Mouse (Mus musculus) left cerebral cortex, postnatal 25 days (tissue): ENCODE measurements around the gene Ikbke. TPM values are rescaled to one million over a fixed set of nuclear protein-coding genes. Genes with fewer than 3 reads are reported as not detected.
"Not testable (repeated sequence)": the region's sequence is repeated elsewhere in the genome, so short reads cannot be mapped to it uniquely, and the experiment has no call there.

Source experiments
- DNase-seq, 2 experiments: peaks; one replicate each; pipeline ENCODE4 v3.0.0; 2022; ENCODE audit warnings: low spot score in 2 of 2, mixed read lengths in 1 of 2
- intact Hi-C: fragments of 180-260 bp; cut with DNase I; formaldehyde crosslinking; loops from one replicate; pipeline ENCODE4 v1.15.1; 2025
- total RNA-seq, 2 experiments: library from RNA; stranded (reverse); gene quantifications; 2 replicates each; pipeline ENCODE4 v1.2.3; 2021

Gene Ikbke
- 1 to 10 TPM; 1.4 to 1.7 TPM for total RNA-seq

- DNase-seq: no peak
- intact Hi-C loops: no loop called here
Measured at GRCm38 (mm10) chr1:131279456-131279776, at the start of gene Ikbke. TSS of gene Ikbke (minus strand) at chr1:131279606.

DNA sequence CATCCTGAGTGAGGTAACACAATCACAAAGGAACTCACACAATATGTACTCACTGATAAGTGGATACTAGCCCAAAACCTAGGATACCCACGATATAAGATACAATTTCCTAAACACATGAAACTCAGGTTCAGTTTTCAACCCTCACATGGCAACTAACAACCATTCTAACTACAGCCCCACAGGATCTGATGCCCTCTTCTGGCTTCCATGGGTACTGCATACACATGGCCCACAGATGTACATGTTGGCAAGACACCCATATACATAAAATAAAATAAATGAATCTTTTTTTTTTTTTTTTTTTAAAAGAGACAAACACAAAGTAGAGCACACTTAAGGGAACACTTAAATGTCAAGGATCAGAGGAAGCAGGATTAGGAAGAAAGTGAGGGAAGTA is 49.7 kb upstream of the Ikbke start:
- DNase-seq, intact Hi-C loops: not testable (repeated sequence)

DNA sequence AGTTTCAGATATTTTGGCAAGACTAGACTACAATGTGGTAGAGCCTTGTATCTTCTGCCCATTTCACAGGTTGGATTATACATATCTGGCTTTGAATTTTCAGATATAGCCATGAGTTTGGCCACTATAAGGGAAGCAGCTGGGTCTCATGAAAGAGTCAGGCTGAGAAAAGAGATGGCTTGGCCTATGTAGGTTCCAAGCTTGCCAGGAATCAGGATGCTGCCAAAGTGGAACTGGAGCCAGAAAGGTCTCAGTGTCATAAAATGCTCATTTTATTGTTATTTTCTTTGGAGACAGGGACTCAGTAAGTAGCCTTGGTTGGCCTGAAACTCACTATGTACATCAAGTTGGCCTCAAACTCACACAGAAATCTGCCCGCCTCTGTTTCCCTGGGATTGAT is 47.8 kb upstream of the Ikbke start:
- no peak for DNase-seq
- intact Hi-C loops: no loop called here

- DNase-seq: no peak
Measured at GRCm38 (mm10) chr1:131324816-131325463, 45.5 kb upstream of the Ikbke start.

DNA sequence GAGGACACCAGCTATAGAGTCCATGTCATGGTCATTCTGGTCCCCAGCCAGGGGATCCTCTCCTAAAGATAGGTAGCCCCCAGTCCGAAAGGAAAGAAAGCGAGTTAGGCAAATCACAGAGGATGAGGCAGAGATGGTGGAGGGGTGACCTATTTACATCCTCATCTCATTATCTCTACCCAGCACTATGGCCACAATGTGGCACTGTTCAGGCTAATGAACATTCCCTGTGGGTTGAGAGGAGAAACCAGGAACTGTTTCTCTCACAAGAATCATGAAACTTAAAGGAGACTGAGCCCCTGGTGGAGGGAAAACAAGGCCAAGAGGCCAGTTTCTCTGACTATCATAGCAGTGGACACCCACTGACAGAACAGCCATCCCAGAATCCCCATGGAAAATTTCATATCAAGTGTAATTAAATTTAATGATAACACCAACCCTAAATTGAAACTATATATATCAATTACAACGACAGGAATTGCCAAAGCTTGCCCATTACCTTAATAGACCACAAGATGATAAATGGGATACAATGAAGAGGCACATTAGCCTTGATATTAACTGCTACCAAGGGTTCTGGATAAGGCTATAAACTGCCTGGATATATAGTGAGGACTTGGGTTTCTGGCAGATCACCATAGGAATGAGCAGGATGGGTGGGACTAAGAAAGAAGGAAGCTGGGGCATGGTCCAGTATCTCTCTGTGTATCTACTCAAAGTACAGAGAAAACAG is 40.4 kb upstream of the Ikbke start:
- intact Hi-C loops: no loop called here
- DNase-seq: no peak

More at GRCm38 (mm10) chr1:131324816-131325463, 45.5 kb upstream of the Ikbke start:
- intact Hi-C loops: no loop called here

GRCm38 (mm10) chr1:131318397-131318796 is 39.0 kb upstream of the Ikbke start:
- intact Hi-C loops: no loop called here

DNA sequence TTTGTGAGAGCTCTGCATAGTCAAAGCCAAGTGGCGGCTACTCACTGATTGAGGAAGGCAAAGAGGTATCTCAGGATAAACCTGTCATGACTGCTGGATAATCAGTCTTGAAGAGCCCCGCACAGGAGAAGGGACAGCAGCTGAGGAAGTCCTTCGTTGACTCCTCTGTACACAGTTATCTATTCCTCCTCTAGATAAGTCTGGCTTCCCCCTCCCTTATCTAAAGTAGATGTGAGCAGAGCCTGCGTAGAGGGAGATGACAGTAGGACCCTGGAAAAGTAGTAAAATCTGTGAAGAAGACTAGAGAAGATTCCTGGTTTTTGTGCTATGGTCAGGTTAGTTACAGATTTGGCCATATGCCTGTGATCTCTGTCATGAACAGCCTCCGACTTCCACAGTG is 38.2 kb upstream of the Ikbke start:
- intact Hi-C loops: no loop called here
- DNase-seq: no peak

More at GRCm38 (mm10) chr1:131318397-131318796, 39.0 kb upstream of the Ikbke start:
- DNase-seq: no peak

DNA sequence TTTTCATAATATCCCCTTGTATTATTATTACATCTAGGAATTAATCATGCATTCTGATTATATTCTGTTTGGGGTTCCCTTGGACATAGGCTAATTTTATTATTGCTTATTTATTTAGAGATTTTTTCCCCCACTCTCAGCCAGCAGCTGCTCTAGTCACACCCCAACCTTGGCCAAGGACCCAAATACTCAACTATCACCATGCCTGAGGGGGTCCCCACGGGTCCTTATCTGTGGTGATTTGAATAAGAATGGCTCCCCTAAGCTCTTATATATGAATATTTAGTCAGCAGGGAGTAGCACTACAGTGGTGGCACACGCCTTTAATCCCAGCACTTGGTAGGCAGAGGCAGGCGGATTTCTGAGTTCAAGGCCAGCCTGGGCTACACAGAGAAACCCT is 31.9 kb upstream of the Ikbke start:
- intact Hi-C loops: no loop called here
- DNase-seq: no peak

- no peak for DNase-seq
- intact Hi-C loops: no loop called here
Measured at GRCm38 (mm10) chr1:131310237-131310818, 30.9 kb upstream of the Ikbke start.

DNA sequence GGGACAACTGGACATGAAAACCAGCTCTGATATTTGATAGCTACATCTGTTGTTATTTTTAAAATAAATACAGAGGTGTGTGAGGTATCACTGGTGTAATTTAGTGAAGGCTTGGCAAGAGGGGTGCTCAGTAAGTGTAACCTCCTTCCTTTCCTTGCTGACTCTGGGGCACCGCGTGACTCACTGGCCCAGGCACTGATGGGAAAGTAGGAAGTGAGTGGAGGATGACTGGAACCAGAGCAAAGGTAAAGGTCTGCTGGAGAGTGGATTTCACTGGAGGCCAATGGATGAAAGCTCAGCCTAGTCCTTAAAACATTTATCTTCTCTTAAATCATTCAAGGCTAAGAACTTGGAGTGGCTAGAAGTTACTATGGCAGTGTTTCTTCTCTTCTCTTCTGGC is 21.3 kb upstream of the Ikbke start:
- no peak for DNase-seq
- intact Hi-C loops: no loop called here

- no peak for DNase-seq
- intact Hi-C loops: no loop called here
Measured at GRCm38 (mm10) chr1:131299788-131300187, 20.4 kb upstream of the Ikbke start.

DNA sequence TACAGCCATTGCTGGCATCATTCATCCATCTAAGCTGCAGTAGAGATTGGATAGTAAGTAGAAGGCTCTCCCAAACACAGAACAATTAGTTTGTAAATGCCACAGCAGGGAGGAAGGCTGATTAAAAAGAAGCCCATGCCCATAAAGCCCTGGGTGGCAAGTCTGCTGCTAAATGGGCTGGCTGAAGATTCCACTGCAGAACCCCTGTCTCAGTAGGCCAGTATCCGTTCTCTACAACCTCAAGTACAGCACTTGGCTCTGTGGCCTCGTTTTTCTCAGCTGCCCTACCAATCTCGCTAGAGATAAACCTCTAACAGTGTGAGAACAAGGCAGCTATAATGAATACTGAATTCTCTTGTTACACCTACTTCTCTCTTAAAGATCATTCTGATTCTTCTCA is 19.8 kb upstream of the Ikbke start:
- DNase-seq: no peak
- intact Hi-C loops: no loop called here

DNA sequence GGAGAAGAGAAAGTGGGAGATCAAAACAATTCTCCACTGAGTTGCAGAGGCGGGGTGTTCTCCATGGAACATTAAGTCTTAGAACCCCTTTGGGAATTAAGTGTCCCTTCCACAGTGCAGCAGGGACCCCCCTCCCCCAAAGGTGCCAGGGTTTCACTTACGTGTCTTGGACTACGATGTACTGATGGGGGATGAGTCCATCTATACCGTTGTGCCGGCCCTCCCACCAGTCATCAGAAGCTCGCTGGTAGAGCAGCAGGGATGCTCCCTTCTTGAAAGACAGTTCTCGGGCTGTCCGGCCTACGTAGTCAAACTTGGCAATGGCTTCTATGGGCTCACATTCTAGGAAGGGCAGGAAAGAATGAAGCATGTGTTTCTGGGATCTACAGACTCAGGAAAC is 18.8 kb upstream of the Ikbke start:
- intact Hi-C loops: no loop called here
- no peak for DNase-seq

DNA sequence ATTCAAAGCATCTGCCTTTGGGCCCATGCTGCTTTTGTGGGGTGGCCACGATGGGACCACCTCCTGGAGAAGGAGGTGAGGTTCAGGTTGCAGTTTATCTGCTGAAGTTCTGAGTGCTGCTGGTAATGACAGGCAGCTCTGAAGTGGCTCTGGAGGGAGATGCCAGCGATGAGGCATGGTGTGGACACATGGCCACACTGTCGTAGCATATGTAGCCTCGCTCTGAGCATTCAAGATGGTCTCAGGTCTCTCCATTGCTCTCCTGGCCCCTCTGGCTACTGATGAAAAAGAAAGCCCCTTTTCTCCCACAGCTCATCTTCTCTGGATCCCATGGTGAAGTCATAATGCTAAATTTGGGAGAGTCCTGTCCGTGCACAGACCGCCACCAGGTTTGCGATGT is 17.3 kb upstream of the Ikbke start:
- intact Hi-C loops: no loop called here

DNA sequence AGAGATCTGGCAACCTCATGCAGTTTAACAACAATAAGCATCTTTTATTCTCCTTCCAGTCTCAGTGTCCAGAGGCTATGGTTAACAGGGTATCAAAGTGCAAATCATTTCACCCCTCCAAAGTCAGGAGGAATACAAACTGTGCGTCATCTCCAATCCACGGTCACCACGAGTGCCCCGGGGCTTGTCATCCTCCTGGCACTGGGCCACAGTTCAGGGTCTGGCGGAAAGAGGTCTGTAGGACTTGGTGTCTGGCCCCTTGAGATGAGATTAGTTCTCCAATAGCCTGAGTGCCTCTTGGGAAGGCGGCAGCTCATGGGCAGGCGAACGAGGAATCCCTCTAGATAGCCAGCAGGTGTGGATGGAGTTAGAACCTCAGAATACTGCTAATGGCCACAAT is 15.8 kb upstream of the Ikbke start:
- DNase-seq: no peak
- intact Hi-C loops: no loop called here

More for the DNA sequence above, 17.3 kb upstream of the Ikbke start:
- DNase-seq: no peak

DNA sequence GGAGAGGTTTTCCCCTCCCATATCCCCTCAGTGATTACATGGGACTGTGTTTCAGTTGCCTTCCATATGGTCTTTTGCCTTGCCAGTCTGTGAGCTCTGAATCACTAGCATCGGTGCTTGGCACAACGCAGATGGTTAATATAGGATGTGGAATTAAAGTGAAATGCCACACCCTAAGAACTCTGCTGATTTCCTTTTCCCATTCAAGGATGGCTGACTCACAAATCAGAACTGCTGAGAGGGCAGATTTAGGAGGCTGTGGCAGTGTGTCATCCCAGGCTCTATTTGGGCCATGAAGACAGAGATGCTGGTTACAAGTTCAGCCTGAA is 14.5 kb upstream of the Ikbke start:
- intact Hi-C loops: loop anchor here (5.0 kb wide), 1 partner anchor 233 kb away; the partner anchor contains the start of genes Fam72a and Srgap2
- peak in 1 of 2 experiments; percentile 85 for DNase-seq

- no peak for DNase-seq
- intact Hi-C loops: loop anchor here (5.0 kb wide), 1 partner anchor 234 kb away; the partner anchor contains the start of genes Fam72a and Srgap2
Measured at GRCm38 (mm10) chr1:131293221-131293921, 14.0 kb upstream of the Ikbke start.

DNA sequence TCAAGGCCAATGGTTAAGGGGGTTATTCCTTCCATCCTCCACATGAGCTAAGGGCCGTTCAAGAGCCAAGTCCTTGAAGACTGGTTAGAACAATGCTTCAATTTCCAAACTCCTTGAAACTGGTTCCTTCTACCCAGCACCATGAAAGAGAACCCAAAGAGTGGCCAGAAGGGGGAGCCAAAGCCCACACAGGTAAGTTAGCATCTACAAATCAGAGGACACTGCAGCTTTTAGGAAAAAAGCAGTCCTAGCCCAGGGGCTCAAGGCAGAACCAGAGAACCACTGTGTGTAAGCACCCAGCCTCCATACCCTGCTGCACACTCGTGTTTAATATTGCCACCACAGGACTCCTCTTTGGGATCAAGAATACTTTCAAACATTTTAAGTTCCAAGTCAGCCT is 11.2 kb upstream of the Ikbke start:
- intact Hi-C loops: loop anchor here (2.0 to 5.0 kb wide), 2 partner anchors 237 to 264 kb away; partner anchors contain the start of genes Fam72a and Srgap2
- DNase-seq: peak; percentile 66 to 77

GRCm38 (mm10) chr1:131288938-131289337 is 9.5 kb upstream of the Ikbke start:
- no peak for DNase-seq
- intact Hi-C loops: no loop called here

GRCm38 (mm10) chr1:131287267-131287666 is 7.9 kb upstream of the Ikbke start:
- intact Hi-C loops: no loop called here
- DNase-seq: no peak
